Mouse (Mus musculus): ENCODE measurements around the gene Wdfy2.

DNA sequence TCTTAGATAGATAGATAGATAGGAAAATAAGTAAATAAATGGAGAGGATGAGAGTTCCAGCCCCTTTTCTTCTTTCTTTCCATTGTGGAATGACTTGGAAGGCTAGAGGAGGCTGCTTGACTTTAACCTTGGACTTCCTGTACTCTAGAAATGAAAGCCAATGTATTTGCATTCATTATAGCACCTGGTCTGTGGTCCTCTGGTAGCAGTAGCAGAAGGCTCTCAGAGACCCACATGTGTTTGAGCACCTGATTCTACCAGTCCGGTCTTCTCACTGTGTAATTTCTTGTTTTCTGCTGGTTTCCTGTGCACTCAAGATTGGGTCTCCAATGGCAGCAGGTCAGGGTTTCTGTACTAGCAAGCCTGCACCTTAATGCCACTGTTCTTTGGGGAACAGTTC, 30.1 kb downstream of the Wdfy2 start:
- TF ChIP-seq POLR2A (IDR thresholded peaks at IDR 0.05; ENCODE audit: insufficient read depth, low read length) (no peak), CTCF (IDR thresholded peaks at IDR 0.05; ENCODE audit: low read depth, low read length) (no peak), EP300 (IDR thresholded peaks at IDR 0.05; ENCODE audit: insufficient read depth, low read depth, low read length) (no peak)

All from ES-Bruce4 (cell line).